Mouse (Mus musculus) ES-Bruce4 (cell line): ENCODE results near the gene Sugct. TPM values are rescaled to one million over a fixed set of nuclear protein-coding genes. Genes with fewer than 3 reads are reported as not detected.
A peak's percentile ranks its signal among the peaks of the same experiment; 100 is the strongest.

Experiments
- H3K27ac ChIP-seq: 2 replicates; pipeline ENCODE4 v1.5.1; 2012; ENCODE audit warnings: low read length, inconsistent platforms; ENCODE audit not compliant: insufficient read depth
- H3K27me3 ChIP-seq: 2 replicates; pipeline ENCODE4 v1.6.1; 2012; ENCODE audit warnings: mild to moderate bottlenecking, low read length, inconsistent platforms; ENCODE audit not compliant: control insufficient read depth, poor library complexity, insufficient read depth, severe bottlenecking
- H3K36me3 ChIP-seq: 2 replicates; pipeline ENCODE4 v1.6.1; 2012; ENCODE audit warnings: inconsistent platforms, mild to moderate bottlenecking, low read length, moderate library complexity; ENCODE audit not compliant: control insufficient read depth, poor library complexity, insufficient read depth, severe bottlenecking
- H3K4me1 ChIP-seq: one replicate; pipeline ENCODE4 v1.8.1; 2011; ENCODE audit warnings: low read length; ENCODE audit not compliant: control insufficient read depth, insufficient read depth
- H3K4me3 ChIP-seq: 2 replicates; pipeline ENCODE4 v1.5.1; 2011; ENCODE audit warnings: low read depth, mild to moderate bottlenecking, low read length
- H3K9ac ChIP-seq: 2 replicates; pipeline ENCODE4 v1.6.1; 2012; ENCODE audit warnings: low read depth, mild to moderate bottlenecking, inconsistent platforms; ENCODE audit not compliant: poor library complexity, severe bottlenecking
- H3K9me3 ChIP-seq: replicated peaks from 2 replicates; pipeline ENCODE4 v1.6.1; 2012; ENCODE audit warnings: mild to moderate bottlenecking, low read length, inconsistent platforms; ENCODE audit not compliant: control insufficient read depth, poor library complexity, insufficient read depth, severe bottlenecking
- CTCF ChIP-seq: IDR thresholded peaks from one replicate; pipeline ENCODE4 v1.8.1; 2011; ENCODE audit warnings: low read depth, low read length
- EP300 ChIP-seq: IDR thresholded peaks from 2 replicates; pipeline ENCODE4 v1.6.1; 2011; ENCODE audit warnings: low read depth, low read length; ENCODE audit not compliant: insufficient read depth
- POLR2A ChIP-seq: IDR thresholded peaks from one replicate; pipeline ENCODE4 v1.8.1; 2011; ENCODE audit warnings: low read length; ENCODE audit not compliant: insufficient read depth
- polyA plus RNA-seq: library from polyadenylated mRNA; stranded (reverse); fragments of >200 nt; gene quantifications from 2 replicates; pipeline ENCODE4 v1.2.4, GENCODE M21; 2011; ENCODE audit warnings: low read depth; ENCODE audit not compliant: missing spikeins, insufficient read depth, insufficient read length

Gene Sugct
- polyA plus RNA-seq, 1 experiment: 2.8 TPM

DNA sequence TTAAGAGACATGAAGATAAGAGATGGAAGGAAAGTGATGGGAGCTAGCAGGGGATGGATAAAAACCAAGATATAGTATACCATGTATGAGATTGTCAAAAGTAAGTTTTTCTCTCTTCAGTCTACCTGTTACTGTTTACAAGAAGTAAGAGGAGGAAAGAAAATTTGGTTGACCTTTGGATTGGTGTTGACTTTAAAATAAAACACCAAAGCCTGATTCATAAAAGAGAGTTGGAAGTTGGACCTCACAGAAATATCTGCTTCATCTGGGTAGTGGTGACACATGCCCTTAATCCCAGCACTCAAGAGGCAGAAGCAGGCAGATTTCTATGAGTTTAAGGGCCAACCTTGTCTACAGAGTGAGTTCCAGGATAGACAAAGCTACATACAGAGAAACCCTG, 7.0 kb upstream of the Sugct start:
- Histone ChIP-seq H3K4me1 (peaks cover 1% of the 10 kb centered on the region), H3K9ac (no peak overlapping the region), H3K27me3 (no peaks in the 10 kb centered on the region), H3K36me3 (peaks cover 4% of the 10 kb centered on the region), H3K27ac (no peak overlapping the region), H3K4me3 (no peak overlapping the region), H3K9me3 (no peaks in the 10 kb centered on the region)
- TF ChIP-seq CTCF (no peak), EP300 (no peak)

DNA sequence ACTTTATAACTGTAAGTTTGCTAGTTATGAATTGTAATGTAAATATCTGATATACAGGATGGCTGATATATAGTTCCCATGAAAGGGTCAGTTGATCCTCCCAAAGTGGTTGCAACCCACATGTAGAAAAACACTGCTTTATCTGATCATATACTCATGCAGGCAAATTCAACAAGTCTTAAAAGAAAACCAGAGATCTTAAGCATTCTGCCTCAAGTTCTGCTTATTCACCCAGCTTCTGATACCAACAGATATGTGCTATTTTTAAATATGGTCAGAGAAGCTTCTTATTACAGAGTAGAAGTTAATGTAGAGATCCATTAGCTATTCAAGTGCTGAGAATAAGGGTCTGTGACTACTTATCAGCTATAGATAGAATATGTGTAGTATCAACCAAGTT, 6.0 kb upstream of the Sugct start:
- no peak overlapping the region for H3K4me3 ChIP-seq
- H3K9me3 ChIP-seq: no peaks in the 10 kb centered on the region
- H3K9ac ChIP-seq: no peak overlapping the region
- no peak overlapping the region for H3K27ac ChIP-seq
- H3K27me3 ChIP-seq: no peaks in the 10 kb centered on the region
- peaks cover 1% of the 10 kb centered on the region for H3K4me1 ChIP-seq
- H3K36me3 ChIP-seq: peaks cover 4% of the 10 kb centered on the region
- TF ChIP-seq CTCF (no peak), POLR2A (no peak), EP300 (no peak)

DNA sequence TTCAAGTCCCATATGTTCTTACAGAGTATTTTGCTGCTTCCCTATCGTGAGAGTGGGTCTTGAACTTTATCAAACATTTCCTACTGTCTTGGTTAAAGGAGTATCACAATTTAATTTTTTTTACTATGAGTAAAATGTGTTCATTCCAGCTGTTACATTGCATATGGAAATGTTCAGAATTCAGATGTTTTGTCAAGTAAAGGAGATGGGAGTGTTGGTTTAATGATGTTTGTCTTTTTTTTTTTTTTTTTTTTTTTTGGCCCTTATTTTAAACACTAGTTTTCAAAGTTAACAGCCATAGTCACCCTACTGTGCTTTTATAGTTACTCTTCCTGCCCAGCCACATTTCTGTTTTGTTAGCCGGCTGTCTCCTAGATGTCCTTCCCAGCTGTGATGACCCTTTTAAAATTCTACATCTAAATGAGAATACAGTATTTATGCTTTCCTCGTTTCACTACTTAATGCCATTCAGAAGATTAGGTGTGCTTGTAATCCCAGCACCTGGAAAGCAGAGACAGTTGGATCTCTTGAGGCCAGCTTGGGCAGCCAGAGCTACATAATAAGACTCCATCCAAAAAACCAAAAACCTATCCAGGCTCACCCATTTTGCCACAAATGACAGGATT, 4.8 kb upstream of the Sugct start:
- Histone ChIP-seq H3K4me1 (peaks cover 1% of the 10 kb centered on the region), H3K36me3 (peaks cover 4% of the 10 kb centered on the region), H3K9me3 (no peaks in the 10 kb centered on the region), H3K27me3 (no peaks in the 10 kb centered on the region), H3K4me3 (no peak overlapping the region), H3K27ac (no peak overlapping the region), H3K9ac (no peak overlapping the region)
- TF ChIP-seq EP300 (0 out of 2 replicates have a peak, but pooled peaks have one; percentile 48), CTCF (no peak), POLR2A (no peak)

DNA sequence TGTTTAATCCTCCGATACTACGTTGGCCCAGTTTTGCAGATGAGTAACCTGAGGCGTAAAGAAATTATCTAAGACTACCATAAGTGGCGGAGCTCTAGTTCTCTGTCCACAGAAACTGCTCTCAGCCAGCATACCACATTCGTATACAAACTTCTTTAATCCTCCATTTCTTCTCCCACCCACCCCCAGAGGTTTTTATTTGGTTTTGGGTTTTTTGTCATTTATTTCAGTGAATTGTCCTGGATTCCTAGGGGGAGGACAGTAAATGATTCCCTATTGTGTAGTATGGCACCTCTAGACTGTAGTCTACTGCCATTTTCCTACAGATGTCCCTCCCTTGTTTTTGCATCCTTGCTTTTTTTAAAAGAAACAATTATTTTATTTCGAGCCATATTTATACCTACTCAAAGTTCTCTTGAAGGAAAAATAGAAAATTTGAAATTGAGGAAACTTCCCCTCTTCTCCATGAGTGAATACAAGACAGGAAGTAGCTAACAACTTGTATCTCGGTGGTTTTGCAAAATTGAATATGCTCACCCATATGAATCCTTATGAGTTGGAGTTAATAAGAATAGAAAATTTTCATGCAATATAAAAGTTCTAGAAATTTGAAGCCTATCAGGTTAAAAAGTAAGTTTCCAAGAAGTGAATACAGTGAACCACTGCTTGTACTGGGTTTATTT, 686 bp upstream of the Sugct start:
- Histone ChIP-seq H3K4me3 (peak overlapping the region; percentile 94), H3K9ac (peak overlapping the region; percentile 93), H3K36me3 (peaks cover 4% of the 10 kb centered on the region), H3K9me3 (no peaks in the 10 kb centered on the region), H3K27ac (peak overlapping the region; percentile 77), H3K4me1 (peaks cover 4% of the 10 kb centered on the region), H3K27me3 (no peaks in the 10 kb centered on the region)
- no peak for TF ChIP-seq CTCF
- no peak for TF ChIP-seq POLR2A
- TF ChIP-seq EP300: no peak

GRCm38 (mm10) chr13:17694414-17694813, 939 bp downstream of the Sugct start:
- Histone ChIP-seq H3K9me3 (no peaks in the 10 kb centered on the region), H3K27me3 (no peaks in the 10 kb centered on the region), H3K4me1 (peaks cover 4% of the 10 kb centered on the region), H3K9ac (peak overlapping the region; percentile 98), H3K27ac (peak overlapping the region; percentile 85), H3K4me3 (peak overlapping the region; percentile 92), H3K36me3 (peaks cover 4% of the 10 kb centered on the region)
- TF ChIP-seq POLR2A (peak; percentile 29), CTCF (no peak), EP300 (no peak)

- peaks cover 4% of the 10 kb centered on the region for H3K4me1 ChIP-seq
These were observed 1.5 kb downstream of the Sugct start for GRCm38 (mm10) chr13:17693816-17694215.

More at GRCm38 (mm10) chr13:17693816-17694215, 1.5 kb downstream of the Sugct start:
- no peak overlapping the region for H3K27ac ChIP-seq
- peak overlapping the region; percentile 98 for H3K9ac ChIP-seq
- no peak overlapping the region; the same call in 1 of the 2 replicates for H3K4me3 ChIP-seq
- H3K27me3 ChIP-seq: no peaks in the 10 kb centered on the region
- TF ChIP-seq CTCF: no peak
- TF ChIP-seq EP300: no peak
- no peak for TF ChIP-seq POLR2A
- H3K9me3 ChIP-seq: no peaks in the 10 kb centered on the region
- peaks cover 4% of the 10 kb centered on the region for H3K36me3 ChIP-seq
